Mouse (Mus musculus) megakaryocyte, embryonic 14.5 days (primary cell): ENCODE data around the gene Rc3h1.

Experiments
- FLI1 ChIP-seq: IDR thresholded peaks from 2 replicates; pipeline ENCODE4 v1.6.1; 2012; ENCODE audit warnings: low read length, inconsistent platforms, mixed read lengths
- GATA1 ChIP-seq: IDR thresholded peaks from 3 replicates; pipeline ENCODE4 v1.6.1; 2012; ENCODE audit warnings: mixed read lengths, low read length, inconsistent platforms, borderline replicate concordance

GRCm38 (mm10) chr1:160906558-160907481 lies 602 bp downstream of the Rc3h1 start:
- TF ChIP-seq GATA1 = no peak
- TF ChIP-seq FLI1 = no peak
